ENCODE assay signal across 7 mouse cellular contexts in the genomic region with DNA sequence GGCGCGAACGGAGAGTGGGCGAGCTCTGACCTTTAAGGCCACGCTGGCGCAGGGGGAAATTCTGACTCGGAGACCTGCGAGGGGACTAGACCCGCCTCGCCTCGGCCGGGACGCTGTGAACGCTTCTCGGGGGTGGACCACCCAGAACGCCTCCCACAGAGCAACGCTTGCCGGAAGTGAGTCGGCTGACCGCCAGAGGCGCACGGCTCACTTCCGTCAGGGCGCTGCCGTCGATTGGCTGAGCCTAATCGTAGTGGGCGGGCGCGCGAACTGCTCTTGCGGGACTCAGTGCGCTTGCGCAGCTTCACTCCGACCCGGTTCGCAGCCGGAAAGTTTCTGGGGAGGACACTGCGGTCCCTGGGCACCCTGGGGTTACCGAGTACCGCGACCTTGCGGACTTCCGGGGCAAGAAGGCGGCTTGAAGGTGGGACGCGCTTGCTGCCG. TPM values are rescaled to one million over a fixed set of nuclear protein-coding genes. Genes with fewer than 3 reads are reported as not detected.
DNase-seq lines count a peak whose midpoint lies in the region; ATAC-seq lines count a peak whose summit lies in the region.

Gene Park7 (minus strand): TSS at position 148 of the 444 bp plus-strand sequence.
Gene Tnfrsf9 (plus strand): TSS at position 273 of the 444 bp plus-strand sequence.

- peak within 1 kb of the TSS; percentile 95 for H3K27ac ChIP-seq in limb, embryonic 10.5 days
- peak within 1 kb of the TSS; percentile 76 for H3K27ac ChIP-seq in midbrain, embryonic 13.5 days

- H3K27me3 ChIP-seq in limb, embryonic 10.5 days (ENCODE audit: low read depth, poor library complexity, severe bottlenecking), result no peaks in the 10 kb centered on the region
- no peaks in the 10 kb centered on the region for H3K27me3 ChIP-seq in midbrain, embryonic 13.5 days

- no peaks in the 10 kb centered on the region for H3K9me3 ChIP-seq in limb, embryonic 10.5 days (replicated peaks)
- H3K9me3 ChIP-seq in midbrain, embryonic 13.5 days, result no peaks in the 10 kb centered on the region

- H3K9ac ChIP-seq in midbrain, embryonic 13.5 days (replicated peaks), result peak within 1 kb of the TSS; percentile 85

- H3K4me1 ChIP-seq in limb, embryonic 10.5 days, result peaks cover 29% of the 10 kb centered on the region
- peaks cover 22% of the 10 kb centered on the region for H3K4me1 ChIP-seq in midbrain, embryonic 13.5 days (replicated peaks)

- DNase-seq in adrenal gland, adult 8-10 months, result peak; percentile 96
- DNase-seq in embryo, embryonic 9.5 days (ENCODE audit: extremely low spot score), result peak; percentile 93
- peak; percentile 97 for DNase-seq in kidney, adult 11 months
- DNase-seq in limb, embryonic 10.5 days (ENCODE audit: low spot score), result peak; percentile 98
- DNase-seq in spleen, adult 12 weeks (ENCODE audit: low spot score), result peak; percentile 92

- peak within 1 kb of the TSS; percentile 77 for H3K4me2 ChIP-seq in midbrain, embryonic 13.5 days (replicated peaks)

- H3K36me3 ChIP-seq in limb, embryonic 10.5 days, result no peaks in the 10 kb centered on the region
- H3K36me3 ChIP-seq in midbrain, embryonic 13.5 days, result no peaks in the 10 kb centered on the region

- WGBS in limb, embryonic 10.5 days, result under 1% methylated on average over 48 of the region's 48 CpGs
- under 1% methylated on average over 48 of the region's 48 CpGs for WGBS in midbrain, embryonic 13.5 days

- peak; percentile 78 for ATAC-seq in granulocyte monocyte progenitor cell, adult 5-6 weeks (replicated peaks; ENCODE audit: poor library complexity, severe bottlenecking)
- peak; percentile 86 for ATAC-seq in midbrain, embryonic 13.5 days

- peak within 1 kb of the TSS; percentile 77 for H3K4me3 ChIP-seq in limb, embryonic 10.5 days
- peak within 1 kb of the TSS; percentile 67 for H3K4me3 ChIP-seq in midbrain, embryonic 13.5 days (replicated peaks)

RNA-seq across cellular contexts. Expression of gene Park7, which starts in this region (rescaled TPM):
- total RNA-seq in adrenal gland, adult 8-10 months (2022), result 100 to 1,000 TPM; 239 to 338 (median 269) TPM
- total RNA-seq in granulocyte monocyte progenitor cell, adult 5-6 weeks (2014; fragmentation: Nextera tagmentation), result 284 and 328 TPM in 2 replicates
- 431 and 435 TPM in 2 replicates for total RNA-seq in granulocyte monocyte progenitor cell, adult 5-6 weeks (2017)
- polyA plus RNA-seq in limb, embryonic 10.5 days (2016; fragmentation: Nextera tagmentation; extraction: Ambion mirVana), result 526 and 559 TPM in 2 replicates
- 373 and 377 TPM in 2 replicates for polyA plus RNA-seq in midbrain, embryonic 13.5 days (2015; fragmentation: Nextera tagmentation; extraction: Ambion mirVana)

RNA-seq across cellular contexts. Expression of gene Tnfrsf9, which starts in this region (rescaled TPM):
- total RNA-seq in adrenal gland, adult 8-10 months (2022), result under 1 TPM in 3 of 4 experiments, not detected in 1; 0.27 to 0.43 (median 0.28) TPM
- not detected in 2 replicates for total RNA-seq in granulocyte monocyte progenitor cell, adult 5-6 weeks (2014; fragmentation: Nextera tagmentation)
- not detected in 2 replicates for total RNA-seq in granulocyte monocyte progenitor cell, adult 5-6 weeks (2017)
- 0.59 and 1.1 TPM in 2 replicates for polyA plus RNA-seq in limb, embryonic 10.5 days (2016; fragmentation: Nextera tagmentation; extraction: Ambion mirVana)
- polyA plus RNA-seq in midbrain, embryonic 13.5 days (2015; fragmentation: Nextera tagmentation; extraction: Ambion mirVana), result 0.12 and 0.16 TPM in 2 replicates

Comparison
In these comparisons a context has a peak if more than half of its experiments do, and no peak if none do; other contexts are left out.
1. Peak in every context shown above with its lines: DNase-seq, ATAC-seq, H3K4me3 ChIP-seq and H3K27ac ChIP-seq.